Mouse (Mus musculus) bone marrow macrophage, adult 2 months (primary cell): ENCODE data around the gene Il6ra.

Source experiments
- CTCF ChIP-seq: IDR thresholded peaks from 2 replicates; pipeline ENCODE4 v1.5.1; 2012; ENCODE audit warnings: low read depth, mild to moderate bottlenecking, low read length, moderate library complexity
- POLR2A ChIP-seq: IDR thresholded peaks from 2 replicates; pipeline ENCODE4 v1.6.1; 2012; ENCODE audit warnings: mild to moderate bottlenecking, low read depth, low read length, borderline replicate concordance

DNA sequence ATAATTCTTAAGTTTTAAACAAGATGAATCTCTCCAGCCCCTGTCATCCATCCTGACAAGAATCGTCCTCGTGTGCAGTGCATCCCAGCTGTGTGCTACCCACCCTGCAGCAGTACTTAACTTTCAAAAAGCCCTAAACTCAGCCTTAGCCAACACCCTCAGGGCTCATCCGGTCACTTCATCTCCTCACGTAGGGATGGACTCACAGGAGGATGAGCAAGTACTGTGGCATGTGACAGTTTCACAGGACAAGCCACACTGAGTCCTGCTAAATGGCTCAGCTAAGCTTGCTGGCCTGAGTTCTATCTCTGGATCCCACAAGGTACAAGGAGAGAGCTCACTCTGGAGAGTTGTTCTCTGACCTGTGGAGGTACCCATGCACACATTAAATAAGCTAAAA is 16.0 kb upstream of the Il6ra start:
- TF ChIP-seq POLR2A (no peak), CTCF (no peak)
